Mouse (Mus musculus): ENCODE data around the gene Faap100.

DNA sequence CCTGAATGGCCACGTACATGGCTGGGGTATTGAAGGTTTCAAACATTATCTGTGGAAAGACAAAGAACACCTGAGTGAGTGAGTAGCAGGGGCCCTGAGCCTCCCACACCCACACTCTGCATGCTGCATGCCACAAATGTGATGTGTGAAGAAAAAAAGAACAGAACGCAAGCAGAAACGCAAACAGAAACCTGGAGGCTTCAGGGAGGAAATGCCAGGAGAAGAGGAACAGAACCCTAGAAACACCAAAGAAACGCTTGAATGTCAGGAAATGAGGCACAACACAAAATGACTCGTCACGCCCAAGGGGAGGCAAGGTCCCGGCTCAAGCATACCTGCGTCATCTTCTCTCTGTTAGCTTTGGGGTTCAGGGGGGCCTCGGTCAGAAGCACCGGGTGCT, 31.3 kb downstream of the Faap100 start:
- no peak for TF ChIP-seq CTCF (conservative IDR thresholded peaks at IDR 0.05; ENCODE audit: insufficient read depth, insufficient read length, low read depth, low read length)
- TF ChIP-seq POLR2A (IDR thresholded peaks at IDR 0.05; ENCODE audit: low read depth, low read length): no peak
